Mouse (Mus musculus) midbrain, embryonic 13.5 days (tissue): ENCODE measurements around the gene Wdr95. TPM values are rescaled to one million over a fixed set of nuclear protein-coding genes. Genes with fewer than 3 reads are reported as not detected.
A peak's percentile ranks its signal among the peaks of the same experiment; 100 is the strongest.

Experiments
- ATAC-seq: fragments of 200-750 bp; cut with Nextera tagmentation; 2 replicates; pipeline ENCODE4 v1.8.0; 2017; ENCODE audit warnings: mild to moderate bottlenecking, moderate TSS enrichment, moderate library complexity
- H3K27ac ChIP-seq: fragments of 300-500 bp; sonication (generic); 2 replicates; pipeline ENCODE4 v1.5.1; 2015; ENCODE audit warnings: inconsistent platforms, mild to moderate bottlenecking, moderate library complexity
- H3K27me3 ChIP-seq: fragments of 300-500 bp; sonication (generic); 2 replicates; pipeline ENCODE4 v1.6.1; 2015; ENCODE audit warnings: mild to moderate bottlenecking, inconsistent platforms
- H3K36me3 ChIP-seq: fragments of 300-500 bp; sonication (generic); 2 replicates; pipeline ENCODE4 v1.6.1; 2015; ENCODE audit warnings: mild to moderate bottlenecking, inconsistent platforms
- H3K4me1 ChIP-seq: fragments of 300-500 bp; sonication (generic); replicated peaks from 2 replicates; pipeline ENCODE4 v1.6.1; 2015; ENCODE audit warnings: inconsistent platforms
- H3K4me2 ChIP-seq: fragments of 300-500 bp; sonication (generic); replicated peaks from 2 replicates; pipeline ENCODE4 v1.6.1; 2015; ENCODE audit warnings: moderate library complexity, mild to moderate bottlenecking, inconsistent platforms
- H3K4me3 ChIP-seq: fragments of 300-500 bp; sonication (generic); replicated peaks from 2 replicates; pipeline ENCODE4 v1.5.1; 2015; ENCODE audit warnings: mild to moderate bottlenecking, inconsistent platforms
- H3K9ac ChIP-seq: fragments of 300-500 bp; sonication (generic); replicated peaks from 2 replicates; pipeline ENCODE4 v1.6.1; 2015; ENCODE audit warnings: mild to moderate bottlenecking, inconsistent platforms
- H3K9me3 ChIP-seq: fragments of 300-500 bp; sonication (generic); 2 replicates; pipeline ENCODE4 v1.6.1; 2016; ENCODE audit warnings: mild to moderate bottlenecking, inconsistent platforms
- WGBS: fragments of 180-500 bp; shearing (Covaris S2); methylation state at CpG from one replicate; pipeline ENCODE4 v1.1.7; 2015; 5-methylcytosine and 5-hydroxymethylcytosine counted together
- polyA plus RNA-seq: library from polyadenylated mRNA; unstranded; fragments of >200 nt; fragmentation: Nextera tagmentation; extraction: Ambion mirVana; gene quantifications from 2 replicates; pipeline ENCODE4 v1.2.1, GENCODE M21; 2015

The Wdr95 gene
- 0.11 TPM in 1 of 2 replicates, not detected in the other for polyA plus RNA-seq

- H3K4me3 ChIP-seq, result 0 out of 2 replicates have a peak within 1 kb of the TSS, but pooled peaks have one; percentile 1
- H3K9me3 ChIP-seq, result no peaks in the 10 kb centered on the region
- whole genome bisulfite sequencing, result 13% methylated on average over 29 of the region's 29 CpGs
- no peaks in the 10 kb centered on the region for H3K36me3 ChIP-seq
- H3K27ac ChIP-seq, result peak within 1 kb of the TSS; percentile 82
- no peak within 1 kb of the TSS; the same call in 1 of the 2 replicates for H3K9ac ChIP-seq
- peaks cover 56% of the 10 kb centered on the region for H3K4me1 ChIP-seq
- H3K4me2 ChIP-seq, result peak within 1 kb of the TSS; percentile 30
- peak; percentile 66 for ATAC-seq
- no peaks in the 10 kb centered on the region for H3K27me3 ChIP-seq
These were observed at the start of gene Wdr95 for GRCm38 (mm10) chr5:149527999-149528729. TSS of gene Wdr95 (plus strand) at chr5:149528679.

DNA sequence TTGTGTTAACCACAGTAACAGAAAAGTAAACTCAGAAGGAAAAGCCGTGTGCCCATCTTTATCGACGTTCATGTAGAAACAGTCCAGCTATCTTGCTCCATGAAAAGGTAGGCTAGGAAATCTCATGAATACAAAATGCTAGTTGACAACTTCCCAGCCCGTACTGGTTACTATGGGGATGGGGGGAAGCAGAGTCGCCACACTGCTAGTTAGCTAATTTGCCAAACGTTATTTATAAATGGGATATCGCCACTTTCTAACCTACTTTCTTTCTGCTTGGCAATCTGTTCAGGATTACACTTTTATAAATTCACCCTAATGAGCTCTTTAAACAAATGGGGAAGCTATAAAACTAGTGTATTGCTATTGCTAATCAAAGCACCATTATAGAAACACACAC, 46.6 kb upstream of the Wdr95 start:
- whole genome bisulfite sequencing, result 87% methylated on average over 7 of the region's 7 CpGs
- no peak overlapping the region for H3K27ac ChIP-seq
- ATAC-seq, result no peak
- H3K9ac ChIP-seq, result no peak overlapping the region
- H3K4me3 ChIP-seq, result no peak overlapping the region
- no peak overlapping the region for H3K4me2 ChIP-seq
- no peaks in the 10 kb centered on the region for H3K36me3 ChIP-seq
- H3K4me1 ChIP-seq, result 0 out of 2 replicates have a peak, but pooled peaks cover 4% of the 10 kb centered on the region
- H3K27me3 ChIP-seq, result peaks cover 13% of the 10 kb centered on the region; the same call in 1 of the 2 replicates
- no peaks in the 10 kb centered on the region for H3K9me3 ChIP-seq

- WGBS, result 75% methylated on average over 12 of the region's 12 CpGs
- no peak for ATAC-seq
- peaks cover 15% of the 10 kb centered on the region; the same call in 1 of the 2 replicates for H3K27me3 ChIP-seq
- peaks cover 15% of the 10 kb centered on the region for H3K4me1 ChIP-seq
- H3K9me3 ChIP-seq, result no peaks in the 10 kb centered on the region
- no peaks in the 10 kb centered on the region for H3K36me3 ChIP-seq
- H3K9ac ChIP-seq, result no peak overlapping the region
- H3K4me2 ChIP-seq, result no peak overlapping the region
- H3K27ac ChIP-seq, result no peak overlapping the region
- no peak overlapping the region for H3K4me3 ChIP-seq
These were observed 45.0 kb upstream of the Wdr95 start for GRCm38 (mm10) chr5:149483321-149484052.

- Histone ChIP-seq H3K4me1 (peaks cover 22% of the 10 kb centered on the region), H3K27me3 (peaks cover 15% of the 10 kb centered on the region; the same call in 1 of the 2 replicates), H3K4me3 (no peak overlapping the region), H3K9ac (no peak overlapping the region), H3K9me3 (no peaks in the 10 kb centered on the region), H3K27ac (peak overlapping the region; percentile 39; the same call in 1 of the 2 replicates), H3K4me2 (no peak overlapping the region), H3K36me3 (no peaks in the 10 kb centered on the region)
- 79% methylated on average over 12 of the region's 12 CpGs for WGBS
- no peak for ATAC-seq
These were observed 44.2 kb upstream of the Wdr95 start for GRCm38 (mm10) chr5:149484270-149484669.

GRCm38 (mm10) chr5:149485447-149485846, 43.0 kb upstream of the Wdr95 start:
- Histone ChIP-seq H3K27me3 (peaks cover 15% of the 10 kb centered on the region; the same call in 1 of the 2 replicates), H3K4me2 (no peak overlapping the region), H3K4me1 (peaks cover 33% of the 10 kb centered on the region), H3K4me3 (no peak overlapping the region), H3K9ac (no peak overlapping the region), H3K36me3 (no peaks in the 10 kb centered on the region), H3K9me3 (no peaks in the 10 kb centered on the region), H3K27ac (0 out of 2 replicates have a peak overlapping the region, but pooled peaks have one; percentile 39)
- WGBS, result 89% methylated on average over 6 of the region's 6 CpGs
- no peak for ATAC-seq

DNA sequence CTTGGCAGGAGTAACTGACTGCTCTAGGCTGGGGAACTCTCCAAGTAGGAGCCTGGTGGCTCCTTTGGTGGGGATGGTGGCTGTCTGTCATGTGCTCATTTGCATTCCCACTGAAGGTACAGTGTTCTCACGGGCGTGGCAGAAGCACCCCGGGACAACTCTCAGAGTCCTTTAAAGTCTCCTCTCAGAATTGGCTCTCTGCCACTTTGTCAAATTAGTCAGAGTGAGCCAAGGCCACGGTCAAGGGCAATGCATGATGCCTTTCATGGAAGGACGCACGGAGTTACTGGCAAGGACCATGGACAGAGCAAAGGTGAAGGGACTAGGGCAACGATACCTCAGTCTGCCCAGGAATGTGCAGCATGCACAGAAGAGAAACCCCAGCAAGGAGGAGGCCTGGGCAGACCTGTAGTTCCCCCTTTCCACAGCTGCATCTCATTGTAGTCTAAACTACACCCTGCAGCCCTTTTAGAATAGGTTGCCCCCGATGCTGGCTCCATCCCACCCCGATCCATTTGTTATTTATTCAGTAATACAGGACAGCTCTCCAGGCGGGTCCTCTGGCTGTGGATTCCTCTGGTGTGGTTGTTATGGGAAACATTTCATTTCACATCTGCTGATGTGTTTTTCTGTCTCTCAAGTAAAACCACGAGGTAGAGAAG, 40.0 kb upstream of the Wdr95 start:
- Histone ChIP-seq H3K4me1 (peaks cover 41% of the 10 kb centered on the region), H3K4me2 (peak overlapping the region; percentile 51), H3K36me3 (no peaks in the 10 kb centered on the region), H3K27me3 (peaks cover 14% of the 10 kb centered on the region; the same call in 1 of the 2 replicates), H3K27ac (peak overlapping the region; percentile 97), H3K9me3 (no peaks in the 10 kb centered on the region), H3K9ac (peak overlapping the region; percentile 40), H3K4me3 (0 out of 2 replicates have a peak overlapping the region, but pooled peaks have one; percentile 33)
- WGBS, result 6% methylated on average over 11 of the region's 11 CpGs
- ATAC-seq, result peak; percentile 83

GRCm38 (mm10) chr5:149489136-149489535, 39.3 kb upstream of the Wdr95 start:
- H3K36me3 ChIP-seq, result no peaks in the 10 kb centered on the region

GRCm38 (mm10) chr5:149490275-149490674, 38.2 kb upstream of the Wdr95 start:
- Histone ChIP-seq H3K4me2 (no peak overlapping the region), H3K27me3 (peaks cover 13% of the 10 kb centered on the region; the same call in 1 of the 2 replicates), H3K4me1 (peaks cover 37% of the 10 kb centered on the region), H3K4me3 (no peak overlapping the region), H3K27ac (peak overlapping the region; percentile 97), H3K9me3 (no peaks in the 10 kb centered on the region), H3K9ac (no peak overlapping the region), H3K36me3 (no peaks in the 10 kb centered on the region)
- ATAC-seq, result no peak
- 51% methylated on average over 15 of the region's 15 CpGs for WGBS

More at GRCm38 (mm10) chr5:149489136-149489535, 39.3 kb upstream of the Wdr95 start:
- Histone ChIP-seq H3K27ac (peak overlapping the region; percentile 97), H3K9ac (peak overlapping the region; percentile 40; the same call in 1 of the 2 replicates), H3K4me1 (peaks cover 41% of the 10 kb centered on the region), H3K4me2 (peak overlapping the region; percentile 51), H3K9me3 (no peaks in the 10 kb centered on the region), H3K4me3 (peak overlapping the region; percentile 33), H3K27me3 (peaks cover 17% of the 10 kb centered on the region; the same call in 1 of the 2 replicates)
- 3% methylated on average over 11 of the region's 11 CpGs for whole genome bisulfite sequencing
- peak; percentile 95 for ATAC-seq

GRCm38 (mm10) chr5:149495655-149496054, 32.8 kb upstream of the Wdr95 start:
- peaks cover 34% of the 10 kb centered on the region for H3K4me1 ChIP-seq
- peak overlapping the region; percentile 9; the same call in 1 of the 2 replicates for H3K4me2 ChIP-seq
- 26% methylated on average over 6 of the region's 6 CpGs for WGBS
- peak; percentile 53; the same call in 1 of the 2 replicates for ATAC-seq
- peak overlapping the region; percentile 90 for H3K27ac ChIP-seq
- no peaks in the 10 kb centered on the region for H3K9me3 ChIP-seq
- peaks cover 3% of the 10 kb centered on the region; the same call in 1 of the 2 replicates for H3K27me3 ChIP-seq
- H3K36me3 ChIP-seq, result no peaks in the 10 kb centered on the region
- no peak overlapping the region; the same call in 1 of the 2 replicates for H3K9ac ChIP-seq
- no peak overlapping the region for H3K4me3 ChIP-seq

DNA sequence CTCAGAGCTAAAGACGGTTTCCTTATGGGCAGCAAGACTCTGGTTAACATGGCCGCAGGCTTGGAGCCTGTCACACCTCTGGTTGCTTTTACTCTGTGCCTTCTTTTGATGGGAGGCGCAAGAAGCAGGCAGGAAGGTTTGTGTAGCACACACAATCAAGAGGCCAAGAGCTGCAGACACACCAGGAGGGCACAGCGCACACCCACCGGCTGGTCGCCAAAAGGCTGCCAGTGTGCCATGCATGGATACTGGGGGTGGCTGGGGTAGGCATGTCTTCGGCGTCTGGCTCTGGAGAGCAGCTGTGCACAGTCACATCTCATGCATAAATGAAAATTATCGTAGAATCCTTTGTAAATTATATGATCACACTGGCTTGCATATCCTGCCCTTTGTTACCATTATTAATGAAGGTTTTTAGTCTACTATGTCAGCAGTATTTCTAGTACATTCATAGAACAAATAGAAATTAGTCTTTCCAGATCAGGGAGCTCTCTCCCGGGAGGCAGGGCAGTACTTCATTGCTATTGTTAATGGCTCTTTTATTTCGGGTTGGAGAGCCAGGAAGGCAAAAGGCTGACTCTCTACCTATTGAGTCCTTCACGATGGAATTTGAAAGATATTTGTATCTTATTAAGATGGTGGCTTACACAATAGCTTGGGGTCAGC, 31.9 kb upstream of the Wdr95 start:
- Histone ChIP-seq H3K4me2 (no peak overlapping the region), H3K9me3 (no peaks in the 10 kb centered on the region), H3K4me1 (peaks cover 32% of the 10 kb centered on the region), H3K36me3 (no peaks in the 10 kb centered on the region), H3K4me3 (no peak overlapping the region), H3K27ac (peak overlapping the region; percentile 90), H3K9ac (no peak overlapping the region), H3K27me3 (peaks cover 3% of the 10 kb centered on the region; the same call in 1 of the 2 replicates)
- WGBS, result 30% methylated on average over 12 of the region's 12 CpGs
- ATAC-seq, result peak; percentile 84

- no peak for ATAC-seq
- Histone ChIP-seq H3K4me3 (no peak overlapping the region), H3K4me1 (peaks cover 44% of the 10 kb centered on the region), H3K9ac (no peak overlapping the region), H3K27ac (no peak overlapping the region), H3K27me3 (no peaks in the 10 kb centered on the region), H3K36me3 (no peaks in the 10 kb centered on the region), H3K4me2 (no peak overlapping the region), H3K9me3 (no peaks in the 10 kb centered on the region)
- 43% methylated on average over 4 of the region's 4 CpGs for WGBS
These were observed 28.5 kb upstream of the Wdr95 start for GRCm38 (mm10) chr5:149499936-149500335.
